Mouse (Mus musculus): ENCODE measurements around the gene Tmem120b. TPM values are rescaled to one million over a fixed set of nuclear protein-coding genes. Genes with fewer than 3 reads are reported as not detected.

Gene Tmem120b
- total and polyA plus RNA-seq, 3 experiments = 4.8 to 8.0 (median 6.2) TPM

DNA sequence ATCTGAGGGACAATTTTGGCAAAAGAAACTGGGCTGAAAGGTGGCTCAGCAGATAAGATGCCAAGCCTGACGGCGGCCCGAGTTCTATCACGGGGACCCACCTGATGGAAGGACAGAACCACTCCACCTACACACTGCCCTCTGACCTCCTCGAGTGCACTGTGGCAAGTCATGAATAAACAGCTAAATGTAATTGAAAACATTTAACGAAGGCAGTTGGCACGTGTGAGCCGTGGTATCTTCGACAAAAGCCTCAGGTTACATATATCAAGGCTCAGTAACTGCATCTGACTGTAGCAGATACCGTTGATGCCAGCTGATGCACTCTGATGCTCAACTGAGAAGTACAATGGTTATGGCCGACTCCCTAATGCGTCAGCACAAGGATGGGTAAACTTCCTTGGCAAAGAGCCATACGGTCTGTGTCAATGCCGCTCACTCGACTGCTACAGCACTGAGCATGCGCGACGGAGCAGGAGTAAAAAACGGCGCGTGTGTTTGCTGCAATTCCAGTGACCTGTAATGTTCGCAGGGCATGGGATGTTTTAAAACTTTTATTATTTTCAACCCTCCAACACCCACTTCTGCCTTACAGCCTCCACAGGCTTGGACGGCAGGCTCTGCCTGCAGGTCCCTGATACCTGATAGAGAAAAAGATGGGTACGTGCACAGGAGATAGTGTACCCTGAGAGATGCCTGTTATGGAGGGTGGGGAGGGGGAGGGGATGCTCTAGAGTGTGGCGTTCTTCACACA, 26.2 kb downstream of the Tmem120b start:
- H3K4me1 ChIP-seq (ENCODE audit: control insufficient read depth in 1 of 2, insufficient read depth in 2 of 2) = peaks cover 0 to 5% of the 10 kb centered on the region in 2 experiments; a peak in 1 of 4 replicates
- in situ Hi-C loops (cut with MboI; ENCODE audit: low pct_ligation_motif_present, low pct_unique_long_range_greater_than_20kb, low sequenced_read_pairs) (no loop called here), dilution Hi-C loops (cut with MboI; ENCODE audit: extremely low pct_ligation_motif_present, extremely low pct_unique_long_range_greater_than_20kb, low sequenced_read_pairs) (no loop called here)
- H3K9ac ChIP-seq (ENCODE audit: insufficient read depth, low read depth) = no peak overlapping the region
- no peak overlapping the region for H3K4me3 ChIP-seq (replicated peaks in 1 of 3; ENCODE audit: low read depth in 2 of 3, low read length in 2 of 3, poor library complexity in 1 of 3)
- no peak overlapping the region for H3K27ac ChIP-seq (ENCODE audit: insufficient read depth, low read depth)
- peaks cover 2% of the 10 kb centered on the region for H3K9me3 ChIP-seq (replicated peaks; ENCODE audit: low read length)
- TF ChIP-seq USF1 (IDR thresholded peaks at IDR 0.05; ENCODE audit: low read depth, low read length) = no peak
- TF ChIP-seq TBP (conservative IDR thresholded peaks at IDR 0.05; ENCODE audit: low read depth, low read length) = no peak
- TF ChIP-seq ZNF384 (IDR thresholded peaks at IDR 0.05; ENCODE audit: low read depth, low read length) = no peak
- TF ChIP-seq MEF2A (IDR thresholded peaks at IDR 0.05; ENCODE audit: borderline replicate concordance, low read depth, low read length) = no peak
- TF ChIP-seq ELF1 (IDR thresholded peaks at IDR 0.05; ENCODE audit: low read depth, low read length) = no peak
- DNase-seq (ENCODE audit: extremely low read depth) = no peak
- H3K79me2 ChIP-seq (replicated peaks; ENCODE audit: control insufficient read depth, extremely low read depth, insufficient read depth, poor library complexity, severe bottlenecking) = no peaks in the 10 kb centered on the region
- no peak overlapping the region for H3K4me2 ChIP-seq (ENCODE audit: insufficient read depth, low read depth, poor library complexity, severe bottlenecking)
- peaks cover 0 to 20% of the 10 kb centered on the region in 2 experiments for H3K36me3 ChIP-seq (replicated peaks in 1 of 2; ENCODE audit: control insufficient read depth in 1 of 2, insufficient read depth in 1 of 2, low read length in 1 of 2)
- no peaks in the 10 kb centered on the region for H3K27me3 ChIP-seq (replicated peaks)

DNA sequence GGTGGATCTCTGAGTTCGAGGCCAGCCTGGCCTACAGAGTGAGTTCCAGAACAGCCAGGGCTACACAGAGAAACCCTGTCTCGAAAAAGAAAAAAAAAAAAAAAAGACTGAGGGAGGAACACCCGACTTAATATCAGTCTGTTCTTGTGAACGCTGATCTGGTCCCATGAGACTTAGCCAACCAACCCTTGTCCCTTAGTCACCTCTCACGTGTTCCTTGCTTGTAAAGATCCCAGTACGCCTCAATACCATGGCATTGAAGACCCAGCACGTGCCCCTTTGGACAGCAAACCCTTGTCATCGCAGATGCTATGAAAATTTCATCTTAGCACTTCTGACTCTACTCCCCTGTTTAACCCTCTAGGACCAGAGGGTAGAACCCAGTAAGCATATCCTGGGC, 28.1 kb downstream of the Tmem120b start:
- no peak for DNase-seq (ENCODE audit: extremely low read depth)
- dilution Hi-C loops (cut with MboI; ENCODE audit: extremely low pct_ligation_motif_present, extremely low pct_unique_long_range_greater_than_20kb, low sequenced_read_pairs) = no loop called here
- Histone ChIP-seq H3K4me3 (replicated peaks in 1 of 3; ENCODE audit: low read depth in 2 of 3, low read length in 2 of 3, poor library complexity in 1 of 3) (no peak overlapping the region), H3K36me3 (replicated peaks in 1 of 2; ENCODE audit: control insufficient read depth in 1 of 2, insufficient read depth in 1 of 2, low read length in 1 of 2) (peaks cover 0 to 32% of the 10 kb centered on the region in 2 experiments), H3K4me1 (ENCODE audit: control insufficient read depth in 1 of 2, insufficient read depth in 2 of 2) (no peaks in the 10 kb centered on the region), H3K27ac (ENCODE audit: insufficient read depth, low read depth) (no peak overlapping the region), H3K9ac (ENCODE audit: insufficient read depth, low read depth) (no peak overlapping the region), H3K79me2 (replicated peaks; ENCODE audit: control insufficient read depth, extremely low read depth, insufficient read depth, poor library complexity, severe bottlenecking) (no peaks in the 10 kb centered on the region), H3K4me2 (ENCODE audit: insufficient read depth, low read depth, poor library complexity, severe bottlenecking) (no peak overlapping the region), H3K9me3 (replicated peaks; ENCODE audit: low read length) (no peaks in the 10 kb centered on the region), H3K27me3 (replicated peaks) (no peaks in the 10 kb centered on the region)
- in situ Hi-C loops (cut with MboI; ENCODE audit: low pct_ligation_motif_present, low pct_unique_long_range_greater_than_20kb, low sequenced_read_pairs) = no loop called here
- no peak for TF ChIP-seq ELF1 (IDR thresholded peaks at IDR 0.05; ENCODE audit: low read depth, low read length)
- no peak for TF ChIP-seq NELFE (IDR thresholded peaks at IDR 0.05; ENCODE audit: low read depth, low read length)
- no peak for TF ChIP-seq TCF12 (IDR thresholded peaks at IDR 0.05; ENCODE audit: low read depth, low read length)
- TF ChIP-seq ZC3H11A (IDR thresholded peaks at IDR 0.05; ENCODE audit: low read depth, low read length) = no peak
- TF ChIP-seq ETS1 (conservative IDR thresholded peaks at IDR 0.05; ENCODE audit: low read depth, low read length) = no peak
- TF ChIP-seq IRF4 (IDR thresholded peaks at IDR 0.05; ENCODE audit: low read depth, low read length) = no peak
- TF ChIP-seq KAT2A (IDR thresholded peaks at IDR 0.05; ENCODE audit: insufficient replicate concordance, low read length) = no peak
- TF ChIP-seq MAX (IDR thresholded peaks at IDR 0.05; ENCODE audit: low read length) = no peak
- no peak for TF ChIP-seq EP300 (IDR thresholded peaks at IDR 0.05; ENCODE audit: low read length)
- no peak for TF ChIP-seq CHD2 (IDR thresholded peaks at IDR 0.05; ENCODE audit: low read length)
- TF ChIP-seq ZMIZ1 (IDR thresholded peaks at IDR 0.05; ENCODE audit: low read depth, low read length) = no peak
- TF ChIP-seq JUN (IDR thresholded peaks at IDR 0.05; ENCODE audit: insufficient read depth, low read depth, low read length) = no peak
- TF ChIP-seq NRF1 (IDR thresholded peaks at IDR 0.05; ENCODE audit: low read depth, low read length) = no peak
- no peak for TF ChIP-seq MEF2A (IDR thresholded peaks at IDR 0.05; ENCODE audit: borderline replicate concordance, low read depth, low read length)
- no peak for TF ChIP-seq SIN3A (IDR thresholded peaks at IDR 0.05; ENCODE audit: low read length)
- no peak for TF ChIP-seq MAFK (IDR thresholded peaks at IDR 0.05; ENCODE audit: insufficient replicate concordance, low read length)
- TF ChIP-seq GABPA (IDR thresholded peaks at IDR 0.05; ENCODE audit: insufficient replicate concordance, low read depth, low read length) = no peak
- TF ChIP-seq MAZ (IDR thresholded peaks at IDR 0.05; ENCODE audit: low read depth, low read length) = no peak
- TF ChIP-seq CHD1 (IDR thresholded peaks at IDR 0.05; ENCODE audit: low read depth, low read length) = no peak
- no peak for TF ChIP-seq UBTF (IDR thresholded peaks at IDR 0.05; ENCODE audit: low read depth, low read length)

All from CH12.LX (cell line).